Mouse (Mus musculus): ENCODE data around the gene Tnrc18. TPM values are rescaled to one million over a fixed set of nuclear protein-coding genes. Genes with fewer than 3 reads are reported as not detected.

Gene Tnrc18
- polyA plus RNA-seq, 1 experiment, result 30.9 TPM

- DNase-seq (ENCODE audit: low read depth), result no peak
Observed at GRCm38 (mm10) chr5:142811870-142812443, 5.5 kb downstream of the Tnrc18 start.

- DNase-seq (ENCODE audit: low read depth), result no peak
Observed at GRCm38 (mm10) chr5:142810710-142811599, 6.5 kb downstream of the Tnrc18 start.

- no peak for DNase-seq (ENCODE audit: low read depth)
Observed at GRCm38 (mm10) chr5:142807661-142808060, 9.8 kb downstream of the Tnrc18 start.

- no peak for DNase-seq (ENCODE audit: low read depth)
Observed at GRCm38 (mm10) chr5:142803746-142804145, 13.7 kb downstream of the Tnrc18 start.

- no peak for DNase-seq (ENCODE audit: low read depth)
Observed at GRCm38 (mm10) chr5:142802884-142803283, 14.6 kb downstream of the Tnrc18 start.

GRCm38 (mm10) chr5:142801977-142802376 lies 15.5 kb downstream of the Tnrc18 start:
- DNase-seq (ENCODE audit: low read depth), result no peak

- DNase-seq (ENCODE audit: low read depth), result no peak
Observed at GRCm38 (mm10) chr5:142800656-142801055, 16.8 kb downstream of the Tnrc18 start.

GRCm38 (mm10) chr5:142800198-142800597 lies 17.3 kb downstream of the Tnrc18 start:
- no peak for DNase-seq (ENCODE audit: low read depth)

GRCm38 (mm10) chr5:142799259-142799658 lies 18.2 kb downstream of the Tnrc18 start:
- no peak for DNase-seq (ENCODE audit: low read depth)

GRCm38 (mm10) chr5:142798190-142798589 lies 19.3 kb downstream of the Tnrc18 start:
- no peak for DNase-seq (ENCODE audit: low read depth)

- no peak for DNase-seq (ENCODE audit: low read depth)
Observed at GRCm38 (mm10) chr5:142797620-142798019, 19.8 kb downstream of the Tnrc18 start.

GRCm38 (mm10) chr5:142796921-142797320 lies 20.5 kb downstream of the Tnrc18 start:
- no peak for DNase-seq (ENCODE audit: low read depth)

- DNase-seq (ENCODE audit: low read depth), result no peak
Observed at GRCm38 (mm10) chr5:142794582-142794981, 22.9 kb downstream of the Tnrc18 start.

- no peak for DNase-seq (ENCODE audit: low read depth)
Observed at GRCm38 (mm10) chr5:142794161-142794560, 23.3 kb downstream of the Tnrc18 start.

- no peak for DNase-seq (ENCODE audit: low read depth)
Observed at GRCm38 (mm10) chr5:142792594-142792993, 24.9 kb downstream of the Tnrc18 start.

GRCm38 (mm10) chr5:142788279-142788678 lies 29.2 kb downstream of the Tnrc18 start:
- DNase-seq (ENCODE audit: low read depth), result no peak

- DNase-seq (ENCODE audit: low read depth), result no peak
Observed at GRCm38 (mm10) chr5:142787304-142787905, 30.1 kb downstream of the Tnrc18 start.

- DNase-seq (ENCODE audit: low read depth), result no peak
Observed at GRCm38 (mm10) chr5:142786709-142787108, 30.8 kb downstream of the Tnrc18 start.

GRCm38 (mm10) chr5:142786215-142786614 lies 31.2 kb downstream of the Tnrc18 start:
- DNase-seq (ENCODE audit: low read depth), result no peak

- DNase-seq (ENCODE audit: low read depth), result no peak
Observed at GRCm38 (mm10) chr5:142783142-142783540, 34.3 kb downstream of the Tnrc18 start.

GRCm38 (mm10) chr5:142782459-142783141 lies 34.9 kb downstream of the Tnrc18 start:
- DNase-seq (ENCODE audit: low read depth), result no peak

- no peak for DNase-seq (ENCODE audit: low read depth)
Observed at GRCm38 (mm10) chr5:142780579-142780978, 36.9 kb downstream of the Tnrc18 start.

Data from gonadal fat pad, adult 2 months (tissue).